Mouse (Mus musculus) embryo, embryonic 11.5 days (tissue): ENCODE data around the gene Olfr770.
"Not testable (repeated sequence)": the region's sequence is repeated elsewhere in the genome, so short reads cannot be mapped to it uniquely, and the experiment has no call there.

Experiments
- DNase-seq: peaks from one replicate; pipeline ENCODE4 v3.0.0-alpha.2; 2012; ENCODE audit warnings: low read depth, low spot score

The Olfr770 gene

GRCm38 (mm10) chr10:129138898-129139297 is at the start of gene Olfr770:
Gene Olfr770, minus strand, starts transcription at chr10:129138998.
- DNase-seq, result no peak

- not testable (repeated sequence) for DNase-seq
Measured at GRCm38 (mm10) chr10:129187319-129187718, 48.5 kb upstream of the Olfr770 start, which contains the start of gene Olfr773. Gene Olfr773, minus strand, starts transcription at chr10:129187419.

GRCm38 (mm10) chr10:129177821-129178220 is 39.0 kb upstream of the Olfr770 start, which contains the start of gene Olfr772:
Gene Olfr772, minus strand, starts transcription at chr10:129177921.
- DNase-seq, result not testable (repeated sequence)

GRCm38 (mm10) chr10:129164651-129165050 is 25.9 kb upstream of the Olfr770 start, which contains the start of gene Olfr771:
Gene Olfr771, minus strand, starts transcription at chr10:129164751.
- DNase-seq, result no peak

- no peak for DNase-seq
Measured at GRCm38 (mm10) chr10:129117761-129118160, 21.0 kb downstream of the Olfr770 start, which contains the start of gene Olfr769. Gene Olfr769, minus strand, starts transcription at chr10:129117861.

GRCm38 (mm10) chr10:129115146-129115545 is 23.7 kb downstream of the Olfr770 start:
- DNase-seq, result no peak

- no peak for DNase-seq
Measured at GRCm38 (mm10) chr10:129101231-129101630, 37.6 kb downstream of the Olfr770 start.

GRCm38 (mm10) chr10:129099275-129099674 is 39.5 kb downstream of the Olfr770 start, which contains the start of gene Olfr768:
Gene Olfr768, minus strand, starts transcription at chr10:129099375.
- DNase-seq, result no peak

GRCm38 (mm10) chr10:129082810-129083209 is 56.0 kb downstream of the Olfr770 start, which contains the start of gene Olfr767:
Gene Olfr767, minus strand, starts transcription at chr10:129082910.
- not testable (repeated sequence) for DNase-seq
